In genomic region chr19:17907579-17907978, GRCm38 (mm10) we compare ENCODE assay signal across 34 mouse cellular contexts.
"Had no signal": no experiment of that assay in that cellular context is flagged by ENCODE, and none has a peak within 500 bp of the region (broad histone marks: within the 10 kb centered on the region; RNA-seq: fewer than 3 reads in every experiment).

No protein-coding gene starts in this region.

- H3K4me1 ChIP-seq: heart, embryonic 10.5 days; heart, embryonic 12.5 days; heart, embryonic 13.5 days; heart, embryonic 15.5 days; hindbrain, embryonic 10.5 days; hindbrain, embryonic 12.5 days; hindbrain, embryonic 15.5 days; intestine, embryonic 15.5 days; kidney, embryonic 15.5 days had no signal

- H3K27me3 ChIP-seq: heart, embryonic 12.5 days; heart, embryonic 13.5 days; heart, embryonic 15.5 days; hindbrain, embryonic 12.5 days; hindbrain, embryonic 15.5 days; intestine, embryonic 15.5 days; kidney, embryonic 15.5 days had no signal

- H3K27ac ChIP-seq: heart, embryonic 10.5 days; heart, embryonic 13.5 days; heart, embryonic 15.5 days; hindbrain, embryonic 10.5 days; hindbrain, embryonic 12.5 days; hindbrain, embryonic 14.5 days; hindbrain, embryonic 15.5 days; hindbrain, postnatal 0 days; intestine, embryonic 15.5 days; kidney, embryonic 15.5 days; kidney, postnatal 0 days; layer of hippocampus, adult 2 months had no signal

- H3K4me3 ChIP-seq: heart, embryonic 10.5 days; heart, embryonic 12.5 days; heart, embryonic 13.5 days; heart, embryonic 15.5 days; hindbrain, embryonic 10.5 days; hindbrain, embryonic 12.5 days; hindbrain, embryonic 15.5 days; intestine, embryonic 15.5 days; kidney, embryonic 15.5 days; layer of hippocampus, adult 2 months had no signal

- H3K9me3 ChIP-seq: heart, embryonic 10.5 days; heart, embryonic 15.5 days; hindbrain, embryonic 12.5 days; hindbrain, embryonic 15.5 days; intestine, embryonic 15.5 days had no signal

- H3K4me2 ChIP-seq: heart, embryonic 11.5 days; heart, embryonic 12.5 days; heart, embryonic 13.5 days; heart, embryonic 15.5 days; hindbrain, embryonic 12.5 days; hindbrain, embryonic 14.5 days; hindbrain, embryonic 15.5 days; intestine, embryonic 15.5 days; kidney, embryonic 15.5 days had no signal

- H3K9ac ChIP-seq: heart, embryonic 12.5 days; heart, embryonic 13.5 days; heart, embryonic 15.5 days; hindbrain, embryonic 12.5 days; hindbrain, embryonic 14.5 days; hindbrain, embryonic 15.5 days; intestine, embryonic 15.5 days; kidney, embryonic 15.5 days had no signal

- H3K36me3 ChIP-seq: heart, embryonic 10.5 days; heart, embryonic 12.5 days; heart, embryonic 13.5 days; heart, embryonic 15.5 days; hindbrain, embryonic 10.5 days; hindbrain, embryonic 12.5 days; hindbrain, embryonic 15.5 days; intestine, embryonic 15.5 days; kidney, embryonic 15.5 days had no signal

- DNase-seq: heart, postnatal 10 days; heart, postnatal 14 days; heart, postnatal 36 days; heart, postnatal 4 days; kidney, adult 11 months; kidney, adult 18-20 months; kidney, adult 2 months; kidney, adult 8-10 months; kidney, adult 9 months; kidney, postnatal 10 days; kidney, postnatal 14 days; kidney, postnatal 25 days; kidney, postnatal 36 days; kidney, postnatal 4 days; layer of hippocampus, adult 9-11 months; layer of hippocampus, postnatal 36 days had no signal

- ATAC-seq: hindbrain, embryonic 16.5 days; hindbrain, postnatal 0 days; inflammation-experienced regulatory T-cells, adult 6 months; intestine, embryonic 15.5 days; intestine, embryonic 16.5 days; intestine, postnatal 0 days had no signal
